Mouse (Mus musculus): ENCODE measurements around the gene Adgrb2. TPM values are rescaled to one million over a fixed set of nuclear protein-coding genes. Genes with fewer than 3 reads are reported as not detected.

Gene Adgrb2
- total RNA-seq, 2 experiments from 2014 or later = 0.48 to 0.59 TPM

GRCm38 (mm10) chr4:129993944-129994695, 9.4 kb downstream of the Adgrb2 start:
- no peak for TF ChIP-seq CTCF (IDR thresholded peaks at IDR 0.05)
- Histone ChIP-seq H3K4me3 (no peak overlapping the region), H3K27ac (no peak overlapping the region)
- DNase-seq = no peak
- intact Hi-C loops (cut with DNase I) = no loop called here

- DNase-seq = no peak
These were observed 10.1 kb downstream of the Adgrb2 start for GRCm38 (mm10) chr4:129994728-129995127.

GRCm38 (mm10) chr4:129995255-129995654, 10.6 kb downstream of the Adgrb2 start:
- DNase-seq = no peak
- intact Hi-C loops (cut with DNase I) = no loop called here
- Histone ChIP-seq H3K4me3 (no peak overlapping the region), H3K27ac (no peak overlapping the region)
- TF ChIP-seq CTCF (IDR thresholded peaks at IDR 0.05) = no peak

More at GRCm38 (mm10) chr4:129994728-129995127, 10.1 kb downstream of the Adgrb2 start:
- Histone ChIP-seq H3K4me3 (no peak overlapping the region), H3K27ac (no peak overlapping the region)
- intact Hi-C loops (cut with DNase I) = no loop called here
- TF ChIP-seq CTCF (IDR thresholded peaks at IDR 0.05) = no peak

GRCm38 (mm10) chr4:129996015-129996414, 11.3 kb downstream of the Adgrb2 start:
- TF ChIP-seq CTCF (IDR thresholded peaks at IDR 0.05) = peak; percentile 9; the same call in 1 of the 2 replicates
- intact Hi-C loops (cut with DNase I) = no loop called here
- DNase-seq = no peak
- Histone ChIP-seq H3K27ac (no peak overlapping the region), H3K4me3 (no peak overlapping the region)

GRCm38 (mm10) chr4:129998124-129998523, 13.5 kb downstream of the Adgrb2 start:
- no peak overlapping the region for H3K4me3 ChIP-seq
- DNase-seq = no peak
- no peak overlapping the region for H3K27ac ChIP-seq
- no peak for TF ChIP-seq CTCF (IDR thresholded peaks at IDR 0.05)
- intact Hi-C loops (cut with DNase I) = no loop called here

- H3K4me3 ChIP-seq = no peak overlapping the region
- no peak for TF ChIP-seq CTCF (IDR thresholded peaks at IDR 0.05)
- intact Hi-C loops (cut with DNase I) = no loop called here
- H3K27ac ChIP-seq = no peak overlapping the region
- no peak for DNase-seq
These were observed 17.0 kb downstream of the Adgrb2 start for GRCm38 (mm10) chr4:130001710-130002109.

GRCm38 (mm10) chr4:130002157-130002556, 17.5 kb downstream of the Adgrb2 start:
- TF ChIP-seq CTCF (IDR thresholded peaks at IDR 0.05) = no peak
- H3K27ac ChIP-seq = no peak overlapping the region
- no peak overlapping the region for H3K4me3 ChIP-seq
- no peak for DNase-seq
- intact Hi-C loops (cut with DNase I) = no loop called here

- H3K4me3 ChIP-seq = no peak overlapping the region
- TF ChIP-seq CTCF (IDR thresholded peaks at IDR 0.05) = peak; percentile 2; the same call in 1 of the 2 replicates
- intact Hi-C loops (cut with DNase I) = no loop called here
- no peak overlapping the region for H3K27ac ChIP-seq
- no peak for DNase-seq
These were observed 20.9 kb downstream of the Adgrb2 start for GRCm38 (mm10) chr4:130005593-130005992.

GRCm38 (mm10) chr4:130006533-130006932, 21.9 kb downstream of the Adgrb2 start:
- TF ChIP-seq CTCF (IDR thresholded peaks at IDR 0.05) = no peak
- no peak for DNase-seq
- intact Hi-C loops (cut with DNase I) = no loop called here
- Histone ChIP-seq H3K27ac (no peak overlapping the region), H3K4me3 (peak overlapping the region; percentile 56)

- H3K4me3 ChIP-seq = no peak overlapping the region
- intact Hi-C loops (cut with DNase I) = no loop called here
- DNase-seq = peak; percentile 13
- H3K27ac ChIP-seq = no peak overlapping the region
- TF ChIP-seq CTCF (IDR thresholded peaks at IDR 0.05) = no peak
These were observed 24.4 kb downstream of the Adgrb2 start for GRCm38 (mm10) chr4:130009043-130009442.

- intact Hi-C loops (cut with DNase I) = no loop called here
- no peak overlapping the region for H3K27ac ChIP-seq
- no peak for TF ChIP-seq CTCF (IDR thresholded peaks at IDR 0.05)
- DNase-seq = no peak
- H3K4me3 ChIP-seq = no peak overlapping the region
These were observed 26.1 kb downstream of the Adgrb2 start for GRCm38 (mm10) chr4:130010723-130011122.

GRCm38 (mm10) chr4:130012234-130012633, 27.6 kb downstream of the Adgrb2 start:
- no peak for TF ChIP-seq CTCF (IDR thresholded peaks at IDR 0.05)
- DNase-seq = no peak
- Histone ChIP-seq H3K4me3 (no peak overlapping the region), H3K27ac (no peak overlapping the region)
- intact Hi-C loops (cut with DNase I) = no loop called here

GRCm38 (mm10) chr4:130013111-130013510, 28.4 kb downstream of the Adgrb2 start:
- intact Hi-C loops (cut with DNase I) = no loop called here
- TF ChIP-seq CTCF (IDR thresholded peaks at IDR 0.05) = no peak
- Histone ChIP-seq H3K4me3 (no peak overlapping the region), H3K27ac (no peak overlapping the region)
- no peak for DNase-seq

- H3K4me3 ChIP-seq = no peak overlapping the region
- intact Hi-C loops (cut with DNase I) = no loop called here
These were observed 31.3 kb downstream of the Adgrb2 start for GRCm38 (mm10) chr4:130016010-130016409.

More at GRCm38 (mm10) chr4:130016010-130016409, 31.3 kb downstream of the Adgrb2 start:
- no peak for TF ChIP-seq CTCF (IDR thresholded peaks at IDR 0.05)
- DNase-seq = no peak
- H3K27ac ChIP-seq = no peak overlapping the region

All from gastrocnemius, adult 2 months (tissue).